Mouse (Mus musculus) ES-Bruce4 (cell line): Measurements from ENCODE around the gene Tor4a. TPM values are rescaled to one million over a fixed set of nuclear protein-coding genes. Genes with fewer than 3 reads are reported as not detected.
A peak's percentile ranks its signal among the peaks of the same experiment; 100 is the strongest.

Source experiments
- H3K27ac ChIP-seq: 2 replicates; pipeline ENCODE4 v1.5.1; 2012; ENCODE audit warnings: low read length, inconsistent platforms; ENCODE audit not compliant: insufficient read depth
- H3K27me3 ChIP-seq: 2 replicates; pipeline ENCODE4 v1.6.1; 2012; ENCODE audit warnings: mild to moderate bottlenecking, low read length, inconsistent platforms; ENCODE audit not compliant: control insufficient read depth, poor library complexity, insufficient read depth, severe bottlenecking
- H3K36me3 ChIP-seq: 2 replicates; pipeline ENCODE4 v1.6.1; 2012; ENCODE audit warnings: inconsistent platforms, mild to moderate bottlenecking, low read length, moderate library complexity; ENCODE audit not compliant: control insufficient read depth, poor library complexity, insufficient read depth, severe bottlenecking
- H3K4me1 ChIP-seq: one replicate; pipeline ENCODE4 v1.8.1; 2011; ENCODE audit warnings: low read length; ENCODE audit not compliant: control insufficient read depth, insufficient read depth
- H3K4me3 ChIP-seq: 2 replicates; pipeline ENCODE4 v1.5.1; 2011; ENCODE audit warnings: low read depth, mild to moderate bottlenecking, low read length
- H3K9ac ChIP-seq: 2 replicates; pipeline ENCODE4 v1.6.1; 2012; ENCODE audit warnings: low read depth, mild to moderate bottlenecking, inconsistent platforms; ENCODE audit not compliant: poor library complexity, severe bottlenecking
- H3K9me3 ChIP-seq: replicated peaks from 2 replicates; pipeline ENCODE4 v1.6.1; 2012; ENCODE audit warnings: mild to moderate bottlenecking, low read length, inconsistent platforms; ENCODE audit not compliant: control insufficient read depth, poor library complexity, insufficient read depth, severe bottlenecking
- CTCF ChIP-seq: IDR thresholded peaks from one replicate; pipeline ENCODE4 v1.8.1; 2011; ENCODE audit warnings: low read depth, low read length
- EP300 ChIP-seq: IDR thresholded peaks from 2 replicates; pipeline ENCODE4 v1.6.1; 2011; ENCODE audit warnings: low read depth, low read length; ENCODE audit not compliant: insufficient read depth
- POLR2A ChIP-seq: IDR thresholded peaks from one replicate; pipeline ENCODE4 v1.8.1; 2011; ENCODE audit warnings: low read length; ENCODE audit not compliant: insufficient read depth
- polyA plus RNA-seq: library from polyadenylated mRNA; stranded (reverse); fragments of >200 nt; gene quantifications from 2 replicates; pipeline ENCODE4 v1.2.4, GENCODE M21; 2011; ENCODE audit warnings: low read depth; ENCODE audit not compliant: missing spikeins, insufficient read depth, insufficient read length

Tor4a gene
- polyA plus RNA-seq, 1 experiment: 4.5 TPM

DNA sequence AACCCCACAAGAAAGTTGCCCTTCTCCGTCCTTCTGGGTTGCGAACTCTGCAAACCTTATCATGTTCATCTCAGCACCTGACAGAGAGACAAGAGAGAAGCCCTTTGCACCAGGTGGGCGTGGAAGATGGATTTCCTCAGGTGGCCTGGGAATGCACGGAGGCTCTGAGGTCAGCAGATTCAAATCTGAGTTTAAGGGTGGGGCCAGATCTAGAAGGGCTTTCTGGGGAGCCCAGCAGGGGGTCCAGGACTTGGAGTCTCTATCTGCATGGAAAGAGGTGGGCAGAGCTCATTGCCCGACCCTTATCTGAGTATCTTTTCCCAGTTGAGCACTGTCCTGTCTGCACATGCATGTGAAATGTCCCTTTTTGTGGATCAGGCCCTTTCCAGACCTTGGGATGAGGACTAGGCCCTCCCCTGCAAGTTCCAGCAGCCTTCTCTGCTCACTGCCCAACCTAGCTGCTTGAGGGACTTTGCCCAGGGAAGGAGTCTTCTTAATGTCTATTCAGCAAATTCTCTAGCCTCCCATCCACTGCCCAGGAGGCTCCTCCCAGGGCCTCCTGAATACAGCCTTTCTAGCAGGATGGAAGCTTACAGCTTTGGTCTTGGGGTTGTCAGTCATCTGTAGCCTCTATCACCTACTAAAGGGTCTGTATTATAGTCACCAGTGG, 38.0 kb upstream of the Tor4a start:
- no peak overlapping the region for H3K4me3 ChIP-seq
- no peaks in the 10 kb centered on the region for H3K27me3 ChIP-seq

DNA sequence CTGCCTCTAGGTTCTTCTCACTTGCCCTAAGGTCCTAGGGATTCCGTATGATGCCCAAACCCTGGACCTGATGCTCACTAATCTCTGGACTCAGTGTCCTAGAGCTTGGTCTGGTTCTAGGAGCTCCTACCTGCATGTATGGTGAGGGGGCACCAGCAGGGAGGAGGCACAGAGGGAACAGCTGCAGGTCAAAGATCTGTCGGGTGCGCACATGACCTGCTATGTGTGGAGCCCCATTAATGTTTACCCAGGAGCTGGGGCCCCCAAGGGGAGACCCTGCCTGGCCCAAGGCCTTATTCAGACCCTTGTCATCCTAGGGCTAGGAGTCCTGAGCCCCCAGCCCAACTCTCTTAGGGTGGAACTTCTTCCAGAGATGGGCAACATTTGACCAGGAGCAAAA, 37.4 kb upstream of the Tor4a start, which contains the start of gene Slc34a3:
TSS of gene Slc34a3 (minus strand) at position 315 of the 400 bp plus-strand sequence.
- Histone ChIP-seq H3K36me3 (no peaks in the 10 kb centered on the region), H3K4me1 (peaks cover 15% of the 10 kb centered on the region), H3K9me3 (no peaks in the 10 kb centered on the region), H3K4me3 (no peak within 1 kb of the TSS), H3K9ac (no peak within 1 kb of the TSS), H3K27me3 (no peaks in the 10 kb centered on the region), H3K27ac (no peak within 1 kb of the TSS)
- TF ChIP-seq POLR2A: no peak
- no peak for TF ChIP-seq EP300
- TF ChIP-seq CTCF: no peak

More for the DNA sequence above, 38.0 kb upstream of the Tor4a start:
- Histone ChIP-seq H3K36me3 (no peaks in the 10 kb centered on the region), H3K27ac (no peak overlapping the region), H3K4me1 (peaks cover 15% of the 10 kb centered on the region), H3K9me3 (no peaks in the 10 kb centered on the region), H3K9ac (no peak overlapping the region)
- TF ChIP-seq EP300 (no peak), CTCF (no peak), POLR2A (no peak)

DNA sequence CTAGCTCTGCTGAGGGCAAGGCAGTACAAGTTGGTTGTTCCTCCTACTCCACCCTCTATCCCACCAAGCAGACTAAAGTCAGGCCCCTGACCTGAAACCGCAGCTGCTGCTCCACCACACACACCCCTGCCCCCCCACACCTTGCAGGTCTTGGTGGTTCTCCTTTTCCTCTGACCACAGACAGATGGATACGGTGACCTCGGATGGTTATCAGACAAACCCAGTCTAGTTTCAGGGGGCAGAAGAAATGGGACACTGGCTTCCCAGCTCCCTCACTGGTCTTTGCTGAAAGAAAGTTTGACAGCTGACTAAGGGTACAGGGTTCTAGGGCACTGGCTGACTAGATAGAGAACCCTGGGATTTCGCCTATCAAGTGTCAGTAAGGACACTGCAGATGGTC, 36.7 kb upstream of the Tor4a start:
- no peak overlapping the region for H3K27ac ChIP-seq
- H3K4me1 ChIP-seq: peaks cover 15% of the 10 kb centered on the region
- no peak overlapping the region for H3K9ac ChIP-seq
- no peaks in the 10 kb centered on the region for H3K9me3 ChIP-seq
- H3K36me3 ChIP-seq: no peaks in the 10 kb centered on the region
- no peak overlapping the region for H3K4me3 ChIP-seq
- no peaks in the 10 kb centered on the region for H3K27me3 ChIP-seq
- TF ChIP-seq EP300: no peak
- no peak for TF ChIP-seq POLR2A
- TF ChIP-seq CTCF: no peak

- no peaks in the 10 kb centered on the region for H3K27me3 ChIP-seq
- peak overlapping the region; percentile 7 for H3K9ac ChIP-seq
Observed at GRCm38 (mm10) chr2:25231038-25231437, 34.4 kb upstream of the Tor4a start.

DNA sequence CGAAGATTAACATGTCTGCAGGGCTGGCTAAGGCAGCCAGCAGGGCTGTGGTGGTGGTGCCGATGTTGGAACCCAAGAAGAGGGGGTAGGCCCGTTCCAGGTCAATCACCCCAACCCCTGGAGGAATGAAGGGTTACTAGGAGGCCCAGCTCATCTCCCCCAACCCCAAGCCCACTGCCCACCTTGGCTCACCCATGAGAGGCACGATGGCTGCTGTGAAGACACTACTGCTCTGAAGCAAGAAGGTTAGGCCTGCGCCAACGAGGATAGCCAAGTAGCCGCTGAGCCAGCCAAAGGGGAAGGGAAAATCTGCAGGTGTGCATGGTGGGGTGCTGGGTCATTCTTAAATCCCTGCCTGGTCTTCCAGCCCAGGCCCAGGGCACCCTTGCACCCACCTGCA, 33.9 kb upstream of the Tor4a start:
- H3K9ac ChIP-seq: peak overlapping the region; percentile 7
- H3K36me3 ChIP-seq: no peaks in the 10 kb centered on the region
- H3K4me3 ChIP-seq: peak overlapping the region; percentile 41
- H3K4me1 ChIP-seq: no peaks in the 10 kb centered on the region
- 0 out of 2 replicates have a peak overlapping the region, but pooled peaks have one; percentile 20 for H3K27ac ChIP-seq
- no peaks in the 10 kb centered on the region for H3K9me3 ChIP-seq
- no peaks in the 10 kb centered on the region for H3K27me3 ChIP-seq
- TF ChIP-seq POLR2A (no peak), CTCF (no peak), EP300 (no peak)

More at GRCm38 (mm10) chr2:25231038-25231437, 34.4 kb upstream of the Tor4a start:
- Histone ChIP-seq H3K9me3 (no peaks in the 10 kb centered on the region), H3K27ac (peak overlapping the region; percentile 20; the same call in 1 of the 2 replicates), H3K36me3 (no peaks in the 10 kb centered on the region), H3K4me1 (peaks cover 2% of the 10 kb centered on the region), H3K4me3 (peak overlapping the region; percentile 41)
- no peak for TF ChIP-seq CTCF

GRCm38 (mm10) chr2:25229582-25229981, 32.9 kb upstream of the Tor4a start:
- H3K27ac ChIP-seq: no peak overlapping the region
- H3K36me3 ChIP-seq: no peaks in the 10 kb centered on the region
- no peak for TF ChIP-seq POLR2A
- TF ChIP-seq EP300: no peak
- no peak for TF ChIP-seq CTCF
- H3K9me3 ChIP-seq: no peaks in the 10 kb centered on the region
- no peak overlapping the region for H3K9ac ChIP-seq
- H3K4me1 ChIP-seq: no peaks in the 10 kb centered on the region
- no peaks in the 10 kb centered on the region for H3K27me3 ChIP-seq
- no peak overlapping the region for H3K4me3 ChIP-seq
